Mouse (Mus musculus): ENCODE data around the gene Mnx1.

The Mnx1 gene

GRCm38 (mm10) chr5:29478208-29479197, at the start of gene Mnx1:
TSS of gene Mnx1 (minus strand) at chr5:29478470.
- DNase-seq (ENCODE audit: extremely low read depth, low read depth, low spot score) = no peak

GRCm38 (mm10) chr5:29516432-29516831, 38.2 kb upstream of the Mnx1 start:
- DNase-seq (ENCODE audit: extremely low read depth, low read depth, low spot score) = no peak

- no peak for DNase-seq (ENCODE audit: extremely low read depth, low read depth, low spot score)
These were observed 37.6 kb upstream of the Mnx1 start for GRCm38 (mm10) chr5:29515888-29516287.

- no peak for DNase-seq (ENCODE audit: extremely low read depth, low read depth, low spot score)
These were observed 28.7 kb upstream of the Mnx1 start for GRCm38 (mm10) chr5:29507013-29507412.

GRCm38 (mm10) chr5:29487321-29487720, 9.1 kb upstream of the Mnx1 start:
- no peak for DNase-seq (ENCODE audit: extremely low read depth, low read depth, low spot score)

- no peak for DNase-seq (ENCODE audit: extremely low read depth, low read depth, low spot score)
These were observed 7.7 kb upstream of the Mnx1 start for GRCm38 (mm10) chr5:29485941-29486320.

- DNase-seq (ENCODE audit: extremely low read depth, low read depth, low spot score) = no peak
These were observed 7.0 kb upstream of the Mnx1 start for GRCm38 (mm10) chr5:29484965-29485940.

- DNase-seq (ENCODE audit: extremely low read depth, low read depth, low spot score) = no peak
These were observed 5.5 kb upstream of the Mnx1 start for GRCm38 (mm10) chr5:29483801-29484200.

- DNase-seq (ENCODE audit: extremely low read depth, low read depth, low spot score) = no peak
These were observed 926 bp upstream of the Mnx1 start for GRCm38 (mm10) chr5:29479198-29479593.

- DNase-seq (ENCODE audit: extremely low read depth, low read depth, low spot score) = no peak
These were observed 629 bp downstream of the Mnx1 start for GRCm38 (mm10) chr5:29477474-29478207.

- no peak for DNase-seq (ENCODE audit: extremely low read depth, low read depth, low spot score)
These were observed 2.2 kb downstream of the Mnx1 start for GRCm38 (mm10) chr5:29476021-29476420.

GRCm38 (mm10) chr5:29475556-29475955, 2.7 kb downstream of the Mnx1 start:
- DNase-seq (ENCODE audit: extremely low read depth, low read depth, low spot score) = no peak

GRCm38 (mm10) chr5:29475041-29475440, 3.2 kb downstream of the Mnx1 start:
- DNase-seq (ENCODE audit: extremely low read depth, low read depth, low spot score) = no peak

- no peak for DNase-seq (ENCODE audit: extremely low read depth, low read depth, low spot score)
These were observed 3.9 kb downstream of the Mnx1 start for GRCm38 (mm10) chr5:29474246-29474960.

- DNase-seq (ENCODE audit: extremely low read depth, low read depth, low spot score) = no peak
These were observed 4.6 kb downstream of the Mnx1 start for GRCm38 (mm10) chr5:29473551-29474245.

- no peak for DNase-seq (ENCODE audit: extremely low read depth, low read depth, low spot score)
These were observed 6.2 kb downstream of the Mnx1 start for GRCm38 (mm10) chr5:29471855-29472665.

- no peak for DNase-seq (ENCODE audit: extremely low read depth, low read depth, low spot score)
These were observed 6.9 kb downstream of the Mnx1 start for GRCm38 (mm10) chr5:29471396-29471795.

GRCm38 (mm10) chr5:29470851-29471394, 7.3 kb downstream of the Mnx1 start:
- no peak for DNase-seq (ENCODE audit: extremely low read depth, low read depth, low spot score)
